Mouse (Mus musculus) limb, embryonic 12.5 days (tissue): ENCODE data around the gene Il12a. TPM values are rescaled to one million over a fixed set of nuclear protein-coding genes. Genes with fewer than 3 reads are reported as not detected.
"Not testable (repeated sequence)": the region's sequence is repeated elsewhere in the genome, so short reads cannot be mapped to it uniquely, and the experiment has no call there.

ENCODE experiments used
- ATAC-seq: fragments of 200-750 bp; cut with Nextera tagmentation; 2 replicates; pipeline ENCODE4 v1.8.0; 2017; ENCODE audit warnings: low read depth, moderate TSS enrichment; ENCODE audit not compliant: insufficient number of reproducible peaks, insufficient read depth, low FRiP score, low TSS enrichment
- H3K27ac ChIP-seq: fragments of 300-500 bp; sonication (generic); 2 replicates; pipeline ENCODE4 v1.5.1; 2016; ENCODE audit warnings: mild to moderate bottlenecking, moderate library complexity
- H3K27me3 ChIP-seq: fragments of 300-500 bp; sonication (generic); 2 replicates; pipeline ENCODE4 v1.6.1; 2016; ENCODE audit warnings: mild to moderate bottlenecking, moderate library complexity
- H3K36me3 ChIP-seq: fragments of 300-500 bp; sonication (generic); 2 replicates; pipeline ENCODE4 v1.6.1; 2016; ENCODE audit warnings: mild to moderate bottlenecking, moderate library complexity
- H3K4me1 ChIP-seq: fragments of 300-500 bp; sonication (generic); replicated peaks from 2 replicates; pipeline ENCODE4 v1.6.1; 2016
- H3K4me2 ChIP-seq: fragments of 300-500 bp; sonication (generic); 2 replicates; pipeline ENCODE4 v1.6.1; 2016; ENCODE audit warnings: mild to moderate bottlenecking, moderate library complexity
- H3K4me3 ChIP-seq: fragments of 300-500 bp; sonication (generic); replicated peaks from 2 replicates; pipeline ENCODE4 v1.5.1; 2016; ENCODE audit warnings: mild to moderate bottlenecking
- H3K9ac ChIP-seq: fragments of 300-500 bp; sonication (generic); replicated peaks from 2 replicates; pipeline ENCODE4 v1.6.1; 2016; ENCODE audit warnings: mild to moderate bottlenecking, moderate library complexity
- H3K9me3 ChIP-seq: fragments of 300-500 bp; sonication (generic); 2 replicates; pipeline ENCODE4 v1.6.1; 2016; ENCODE audit warnings: mild to moderate bottlenecking, moderate library complexity
- WGBS: fragments of 180-500 bp; shearing (Covaris S2); methylation state at CpG from one replicate; pipeline ENCODE4 v1.1.7; 2016; 5-methylcytosine and 5-hydroxymethylcytosine counted together
- polyA plus RNA-seq: library from polyadenylated mRNA; unstranded; fragments of >200 nt; fragmentation: Nextera tagmentation; extraction: Ambion mirVana; gene quantifications from 2 replicates; pipeline ENCODE4 v1.2.1, GENCODE M21; 2016

Il12a gene
- polyA plus RNA-seq, 1 experiment from 2014 or later = not detected

- no peak overlapping the region for H3K4me2 ChIP-seq
- H3K27ac ChIP-seq = no peak overlapping the region
- no peaks in the 10 kb centered on the region for H3K27me3 ChIP-seq
- no peaks in the 10 kb centered on the region for H3K36me3 ChIP-seq
- ATAC-seq = no peak
- H3K9me3 ChIP-seq = no peaks in the 10 kb centered on the region
- H3K4me3 ChIP-seq = no peak overlapping the region
- WGBS = 87% methylated on average over 10 of the region's 10 CpGs
- H3K4me1 ChIP-seq = 0 out of 2 replicates have a peak, but pooled peaks cover 5% of the 10 kb centered on the region
- no peak overlapping the region for H3K9ac ChIP-seq
Observed at GRCm38 (mm10) chr3:68706307-68706706, 15.9 kb downstream of the Il12a start.

GRCm38 (mm10) chr3:68708230-68708629, 17.8 kb downstream of the Il12a start:
- H3K36me3 ChIP-seq = no peaks in the 10 kb centered on the region
- H3K4me2 ChIP-seq = no peak overlapping the region
- H3K9ac ChIP-seq = no peak overlapping the region
- ATAC-seq = no peak
- no peaks in the 10 kb centered on the region for H3K9me3 ChIP-seq
- H3K27ac ChIP-seq = no peak overlapping the region
- H3K4me1 ChIP-seq = 0 out of 2 replicates have a peak, but pooled peaks cover 5% of the 10 kb centered on the region
- 40% methylated on average over 8 of the region's 8 CpGs for WGBS
- no peaks in the 10 kb centered on the region for H3K27me3 ChIP-seq
- H3K4me3 ChIP-seq = no peak overlapping the region

GRCm38 (mm10) chr3:68709198-68709797, 18.9 kb downstream of the Il12a start:
- H3K27me3 ChIP-seq = no peaks in the 10 kb centered on the region
- H3K27ac ChIP-seq = no peak overlapping the region
- no peak overlapping the region for H3K4me2 ChIP-seq
- H3K4me1 ChIP-seq = 0 out of 2 replicates have a peak, but pooled peaks cover 5% of the 10 kb centered on the region
- no peaks in the 10 kb centered on the region for H3K9me3 ChIP-seq
- no peak for ATAC-seq
- WGBS = 56% methylated on average over 9 of the region's 9 CpGs
- H3K4me3 ChIP-seq = no peak overlapping the region
- H3K9ac ChIP-seq = no peak overlapping the region
- H3K36me3 ChIP-seq = no peaks in the 10 kb centered on the region

- no peak overlapping the region for H3K4me2 ChIP-seq
- H3K9me3 ChIP-seq = no peaks in the 10 kb centered on the region
- no peaks in the 10 kb centered on the region for H3K27me3 ChIP-seq
- H3K27ac ChIP-seq = no peak overlapping the region
- WGBS = 87% methylated on average over 1 of the region's 1 CpGs
- no peaks in the 10 kb centered on the region for H3K4me1 ChIP-seq
- H3K9ac ChIP-seq = no peak overlapping the region
- no peaks in the 10 kb centered on the region for H3K36me3 ChIP-seq
- no peak overlapping the region for H3K4me3 ChIP-seq
- ATAC-seq = no peak
Observed at GRCm38 (mm10) chr3:68710436-68710835, 20.0 kb downstream of the Il12a start.

- H3K4me1 ChIP-seq = no peaks in the 10 kb centered on the region
- 79% methylated on average over 5 of the region's 5 CpGs for WGBS
- no peaks in the 10 kb centered on the region for H3K9me3 ChIP-seq
- no peak overlapping the region for H3K9ac ChIP-seq
- H3K4me3 ChIP-seq = no peak overlapping the region
- H3K36me3 ChIP-seq = no peaks in the 10 kb centered on the region
- H3K27me3 ChIP-seq = no peaks in the 10 kb centered on the region
- ATAC-seq = no peak
- no peak overlapping the region for H3K27ac ChIP-seq
- H3K4me2 ChIP-seq = no peak overlapping the region
Observed at GRCm38 (mm10) chr3:68711510-68711909, 21.1 kb downstream of the Il12a start.

- Histone ChIP-seq H3K27ac (no peak overlapping the region), H3K4me2 (peak overlapping the region; percentile 19; the same call in 1 of the 2 replicates), H3K9ac (no peak overlapping the region), H3K4me1 (no peaks in the 10 kb centered on the region), H3K27me3 (no peaks in the 10 kb centered on the region), H3K4me3 (no peak overlapping the region), H3K36me3 (no peaks in the 10 kb centered on the region), H3K9me3 (no peaks in the 10 kb centered on the region)
- 18% methylated on average over 7 of the region's 7 CpGs for WGBS
- no peak for ATAC-seq
Observed at GRCm38 (mm10) chr3:68713550-68713949, 23.1 kb downstream of the Il12a start.

- H3K9ac ChIP-seq, H3K27me3 ChIP-seq, H3K4me1 ChIP-seq, H3K36me3 ChIP-seq, H3K4me2 ChIP-seq, H3K27ac ChIP-seq, ATAC-seq, H3K9me3 ChIP-seq, H3K4me3 ChIP-seq: not testable (repeated sequence)
- WGBS = 41% methylated on average over 5 of the region's 5 CpGs
Observed at GRCm38 (mm10) chr3:68717346-68717745, 26.9 kb downstream of the Il12a start.

GRCm38 (mm10) chr3:68719229-68719819, 28.9 kb downstream of the Il12a start:
- ATAC-seq = no peak
- 61% methylated on average over 8 of the region's 8 CpGs for WGBS

GRCm38 (mm10) chr3:68720258-68720657, 29.8 kb downstream of the Il12a start:
- H3K9ac ChIP-seq = no peak overlapping the region
- WGBS = 37% methylated on average over 13 of the region's 13 CpGs
- no peak overlapping the region for H3K4me3 ChIP-seq
- no peaks in the 10 kb centered on the region for H3K9me3 ChIP-seq
- no peaks in the 10 kb centered on the region for H3K4me1 ChIP-seq
- H3K27ac ChIP-seq = no peak overlapping the region
- no peak overlapping the region for H3K4me2 ChIP-seq
- H3K27me3 ChIP-seq = no peaks in the 10 kb centered on the region
- no peak for ATAC-seq
- H3K36me3 ChIP-seq = no peaks in the 10 kb centered on the region

More at GRCm38 (mm10) chr3:68719229-68719819, 28.9 kb downstream of the Il12a start:
- no peaks in the 10 kb centered on the region for H3K36me3 ChIP-seq
- H3K9me3 ChIP-seq = no peaks in the 10 kb centered on the region
- no peak overlapping the region for H3K4me2 ChIP-seq
- H3K27me3 ChIP-seq = no peaks in the 10 kb centered on the region
- no peak overlapping the region for H3K9ac ChIP-seq
- H3K27ac ChIP-seq = no peak overlapping the region
- H3K4me1 ChIP-seq = no peaks in the 10 kb centered on the region
- no peak overlapping the region for H3K4me3 ChIP-seq

GRCm38 (mm10) chr3:68741955-68742354, 51.5 kb downstream of the Il12a start:
- Histone ChIP-seq H3K9ac (no peak overlapping the region), H3K27ac (no peak overlapping the region), H3K4me3 (no peak overlapping the region), H3K36me3 (no peaks in the 10 kb centered on the region), H3K9me3 (no peaks in the 10 kb centered on the region), H3K27me3 (no peaks in the 10 kb centered on the region), H3K4me2 (no peak overlapping the region), H3K4me1 (no peaks in the 10 kb centered on the region)
- WGBS = 73% methylated on average over 7 of the region's 7 CpGs
- no peak for ATAC-seq

GRCm38 (mm10) chr3:68742718-68743471, 52.5 kb downstream of the Il12a start:
- 86% methylated on average over 9 of the region's 9 CpGs for WGBS
- H3K36me3 ChIP-seq = no peaks in the 10 kb centered on the region
- no peaks in the 10 kb centered on the region for H3K27me3 ChIP-seq
- ATAC-seq = no peak
- no peak overlapping the region for H3K9ac ChIP-seq
- no peaks in the 10 kb centered on the region for H3K9me3 ChIP-seq
- no peak overlapping the region for H3K4me3 ChIP-seq
- H3K4me1 ChIP-seq = no peaks in the 10 kb centered on the region
- H3K27ac ChIP-seq = no peak overlapping the region
- H3K4me2 ChIP-seq = no peak overlapping the region
